Mouse (Mus musculus): ENCODE results near the gene Mlst8.
A peak's percentile ranks its signal among the peaks of the same experiment; 100 is the strongest.
"Not testable (repeated sequence)": the region's sequence is repeated elsewhere in the genome, so short reads cannot be mapped to it uniquely, and the experiment has no call there.

Gene Mlst8

DNA sequence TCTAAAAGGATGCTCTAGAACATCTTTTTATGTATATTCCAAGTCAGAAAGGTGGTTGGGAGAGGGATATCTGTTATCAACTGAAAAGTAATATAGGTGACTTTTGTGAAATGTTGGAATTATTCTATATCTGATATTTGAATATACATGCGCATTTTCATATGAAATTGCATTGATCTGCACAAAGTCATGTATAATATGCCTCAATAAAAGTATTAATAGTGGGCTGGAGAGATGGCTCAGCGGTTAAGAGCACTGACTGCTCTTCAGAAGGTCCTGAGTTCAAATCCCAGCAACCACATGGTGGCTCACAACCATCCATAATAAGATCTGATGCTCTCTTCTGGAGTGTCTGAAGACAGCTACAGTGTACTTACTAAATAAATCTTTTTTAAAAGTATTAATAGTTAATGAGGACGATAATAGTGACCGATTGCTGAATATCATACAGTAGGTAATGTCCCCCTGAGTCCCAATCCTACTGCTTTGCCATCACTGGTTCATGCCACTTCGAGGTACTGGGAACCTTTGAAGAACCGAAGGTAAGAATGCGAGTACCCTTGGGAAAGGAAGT is 9.5 kb downstream of the Mlst8 start:
- no peak for DNase-seq (ENCODE audit: low read depth, low spot score)

DNA sequence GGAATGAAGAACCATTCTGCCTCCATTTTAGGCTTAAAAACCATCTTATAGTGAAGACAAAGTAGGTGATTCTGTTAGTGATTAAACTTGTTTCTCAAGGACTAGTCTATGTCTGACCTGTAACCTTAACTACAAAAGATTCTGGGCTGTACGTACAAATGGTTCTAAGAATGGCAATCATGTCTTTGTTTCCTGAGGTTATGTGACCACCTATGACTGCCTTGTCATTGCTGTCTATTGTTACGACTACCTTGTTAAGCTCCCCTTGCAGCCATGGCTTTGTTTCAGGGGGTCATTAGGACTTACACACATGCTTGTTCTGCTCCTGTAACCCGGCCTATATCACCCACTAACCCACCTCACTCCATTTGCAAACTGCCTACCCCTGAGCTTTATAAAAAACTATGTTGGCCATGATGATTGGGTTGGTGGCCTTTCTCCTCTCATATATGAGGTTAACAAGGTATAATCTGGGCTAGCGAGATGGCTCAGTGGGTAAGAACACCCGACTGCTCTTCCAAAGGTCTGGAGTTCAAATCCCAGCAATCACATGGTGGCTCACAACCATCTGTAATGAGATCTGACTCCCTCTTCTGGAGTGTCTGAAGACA is 10.1 kb downstream of the Mlst8 start:
- no peak for DNase-seq (ENCODE audit: low read depth, low spot score)

DNA sequence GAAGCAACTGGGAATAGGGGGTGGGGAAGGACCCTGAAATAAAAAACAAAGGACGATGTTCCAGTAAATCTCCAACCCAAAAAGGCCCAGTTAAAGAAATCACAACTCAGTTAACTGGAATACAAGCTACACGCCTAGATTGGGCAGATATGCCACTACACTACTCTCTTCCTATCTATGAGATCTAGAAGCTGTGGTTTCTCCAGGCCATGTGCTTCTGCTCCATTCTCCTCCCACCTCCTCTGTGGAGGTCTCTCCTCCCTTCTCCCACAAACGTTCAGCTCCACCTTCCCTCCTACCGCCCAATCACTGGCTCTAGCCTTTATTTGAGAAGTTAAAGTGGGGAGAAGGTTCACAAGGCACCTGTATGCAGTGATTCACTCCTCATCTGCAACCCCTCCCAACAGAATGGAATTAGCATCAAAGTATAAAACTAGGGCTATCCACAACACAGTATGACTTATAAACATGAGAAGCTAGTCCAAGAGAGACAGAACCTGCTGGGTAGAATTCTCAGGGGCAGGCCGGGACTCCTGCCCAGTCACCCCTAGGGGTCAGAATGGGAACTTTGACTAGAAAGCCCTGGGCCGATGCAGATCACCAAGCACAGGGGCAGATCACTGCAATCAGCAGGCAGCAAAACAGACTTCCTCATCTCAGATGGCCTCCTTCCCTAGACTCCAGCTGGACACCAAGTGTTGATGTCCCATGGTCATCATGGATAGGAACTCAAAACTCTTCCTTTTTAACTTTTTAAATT is 15.3 kb downstream of the Mlst8 start:
- no peak for DNase-seq (ENCODE audit: low read depth, low spot score)

DNA sequence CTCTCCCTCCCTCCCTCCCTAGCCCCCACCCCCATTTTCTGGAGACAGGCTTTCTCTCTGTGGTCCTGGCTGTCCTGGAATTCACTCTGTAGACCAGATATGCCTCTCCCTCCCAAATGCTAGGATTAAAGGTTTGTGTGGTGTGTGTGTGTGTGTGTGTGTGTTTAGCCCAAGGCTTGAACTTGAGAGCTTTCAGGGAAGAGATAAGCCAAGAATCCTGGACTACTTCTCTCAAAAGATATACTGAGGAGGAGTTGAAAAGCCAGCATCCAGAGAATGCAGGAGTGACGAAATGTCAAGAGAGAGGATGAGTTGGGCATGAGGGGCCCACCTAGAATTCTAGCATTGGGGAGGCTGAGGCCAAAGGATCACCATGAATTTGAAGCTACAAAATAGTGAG is 15.9 kb downstream of the Mlst8 start:
- DNase-seq (ENCODE audit: low read depth, low spot score), result no peak

DNA sequence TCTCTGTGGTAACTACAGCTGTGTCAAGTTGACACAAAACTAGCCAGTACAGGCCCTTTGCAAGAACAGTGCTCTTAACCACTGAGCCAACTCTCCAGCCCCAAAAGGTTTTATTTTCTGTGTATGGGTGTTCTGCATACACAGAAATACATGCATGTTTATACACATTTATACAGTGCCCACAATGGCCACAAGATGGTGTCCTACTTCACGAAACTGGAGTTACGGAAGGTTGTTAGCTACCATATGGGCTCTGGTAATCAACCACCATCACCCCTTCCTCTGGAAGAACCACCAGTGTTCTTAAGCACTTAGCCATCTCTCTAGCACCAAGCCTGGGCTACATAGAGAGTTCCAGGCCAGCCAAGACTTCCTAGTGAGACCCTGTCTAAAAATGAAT is 17.3 kb downstream of the Mlst8 start:
- DNase-seq (ENCODE audit: low read depth, low spot score), result no peak

DNA sequence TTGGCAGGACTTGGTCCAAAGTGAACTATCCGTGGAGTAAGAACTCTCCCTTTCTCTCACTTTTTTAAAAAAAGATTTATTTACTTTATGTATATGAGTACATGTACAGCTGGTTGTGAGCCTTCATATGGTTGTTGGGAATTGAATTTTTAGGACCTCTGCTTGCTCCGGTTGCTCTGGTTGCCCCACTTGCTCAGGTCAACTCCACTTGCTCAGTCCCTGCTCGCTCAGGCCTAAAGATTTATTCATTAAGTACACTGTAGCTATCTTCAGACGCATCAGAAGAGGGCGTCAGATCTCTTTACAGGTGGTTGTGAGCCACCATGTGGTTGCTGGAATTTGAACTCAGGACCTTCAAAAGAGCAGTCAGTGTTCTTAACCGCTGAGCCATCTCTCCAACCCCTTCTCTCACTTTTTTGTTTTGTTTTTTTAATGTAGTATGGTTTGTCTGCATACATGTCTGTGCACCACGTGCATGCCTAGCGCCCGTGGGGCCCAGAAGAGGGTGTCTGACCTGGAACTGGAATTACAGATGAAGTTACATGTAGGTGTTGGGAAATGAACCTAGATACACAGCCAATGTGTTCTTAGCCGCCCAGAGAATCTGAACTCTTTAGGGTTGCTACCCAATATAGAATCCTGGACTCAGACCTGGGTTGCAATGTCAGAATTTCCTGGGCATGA is 23.2 kb downstream of the Mlst8 start:
- DNase-seq (ENCODE audit: low read depth, low spot score), result not testable (repeated sequence)

DNA sequence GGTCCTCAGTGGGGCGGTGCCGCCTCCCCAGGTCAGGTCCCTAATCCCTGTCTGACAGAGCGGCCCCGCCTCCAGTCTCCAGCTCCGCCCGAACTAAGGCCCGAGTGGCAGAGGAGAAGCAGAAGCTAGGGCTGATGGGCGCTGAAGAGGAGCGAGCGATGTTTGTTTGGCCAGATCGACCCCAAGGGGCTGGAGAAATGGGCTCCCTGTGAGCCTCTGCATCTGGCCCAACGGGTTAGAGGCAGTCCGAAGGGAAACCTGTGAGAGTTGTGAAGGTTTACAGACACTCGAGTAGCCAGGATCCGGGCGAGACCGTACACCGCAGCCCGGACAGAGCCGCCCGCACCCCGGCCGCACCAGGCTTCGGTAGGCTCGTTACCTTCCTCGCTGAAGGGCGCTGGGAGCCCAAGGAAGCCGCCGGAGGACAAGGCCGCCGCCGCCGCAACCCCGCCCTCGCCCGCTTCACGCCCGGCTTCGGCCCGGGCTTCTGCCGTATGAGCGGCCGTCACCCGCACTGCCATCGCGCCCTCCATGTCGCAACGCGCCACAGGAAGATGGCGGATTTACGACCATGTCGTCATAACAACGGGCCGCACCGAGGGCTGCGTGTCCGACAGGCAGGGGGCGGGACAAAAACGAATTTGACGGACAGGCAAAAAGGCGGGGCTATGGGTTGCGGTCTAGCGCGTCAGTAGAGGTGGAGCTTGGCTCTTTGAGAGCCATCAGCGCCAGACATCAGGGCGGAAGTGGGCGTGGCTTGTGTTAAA is 23.9 kb downstream of the Mlst8 start:
- DNase-seq (ENCODE audit: low read depth, low spot score), result peak; percentile 98

DNA sequence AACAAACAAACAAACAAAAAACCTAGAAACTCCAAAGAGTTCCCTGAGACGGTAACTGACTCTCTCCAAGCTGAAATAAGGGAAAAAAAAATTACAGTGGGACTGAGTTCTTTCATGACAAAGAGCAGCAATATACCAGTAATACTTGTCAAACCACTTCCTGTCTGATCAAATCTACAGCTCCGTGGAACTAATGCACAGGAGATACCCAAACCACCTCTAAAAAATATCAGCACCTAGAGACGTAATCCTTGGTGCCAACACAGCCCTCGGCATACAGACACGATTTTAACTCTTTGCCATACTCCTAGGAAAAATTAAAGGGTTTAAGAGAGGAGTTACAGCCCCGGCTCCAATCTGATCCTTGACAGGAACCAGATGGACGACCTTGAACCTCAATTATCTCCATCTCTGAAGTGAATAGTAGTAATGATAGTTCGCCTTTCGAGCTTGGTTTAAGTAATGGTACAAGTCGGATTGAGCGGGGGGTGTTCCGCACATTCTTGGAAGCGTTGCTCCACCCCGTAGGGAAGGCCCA is 24.6 kb downstream of the Mlst8 start:
- DNase-seq (ENCODE audit: low read depth, low spot score), result no peak

DNA sequence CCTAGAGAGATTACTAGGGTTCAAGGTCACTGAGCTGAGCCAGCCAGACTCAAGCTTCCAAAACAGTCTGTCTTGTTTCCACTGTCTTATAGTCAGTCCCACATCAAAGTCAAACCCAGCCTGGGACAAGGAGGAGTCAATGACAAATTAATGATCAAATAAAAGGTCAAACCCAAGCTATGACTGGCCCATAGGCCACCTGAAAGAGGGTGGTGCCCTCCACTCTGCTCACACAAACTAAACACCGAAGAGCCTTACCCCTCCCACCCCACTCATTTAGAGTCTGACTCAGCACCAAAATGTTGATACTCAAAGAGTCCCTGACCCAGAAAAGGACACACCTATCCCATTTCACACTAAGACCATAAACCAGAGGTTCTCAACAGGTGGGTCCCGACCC is 25.5 kb downstream of the Mlst8 start:
- DNase-seq (ENCODE audit: low read depth, low spot score), result no peak

DNA sequence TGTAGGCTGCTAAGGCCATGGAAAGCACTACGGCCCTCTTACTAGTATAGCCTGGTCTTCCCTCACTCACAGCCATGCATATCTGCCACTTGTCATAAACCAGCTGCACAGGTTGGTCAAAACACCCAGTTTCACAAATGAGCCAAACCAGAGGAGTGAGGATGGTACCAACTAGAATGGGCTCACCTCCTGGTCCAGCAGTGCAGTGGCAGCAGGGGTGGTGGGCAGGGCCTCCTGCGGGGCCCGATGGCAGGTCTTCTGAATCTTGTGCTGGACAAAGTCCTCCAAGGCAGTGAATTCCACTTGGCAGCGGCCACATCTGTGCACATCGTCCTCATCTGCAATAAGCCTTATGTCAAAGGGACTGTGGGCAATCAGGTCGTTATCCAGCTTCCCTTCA is 27.7 kb downstream of the Mlst8 start:
- no peak for DNase-seq (ENCODE audit: low read depth, low spot score)

DNA sequence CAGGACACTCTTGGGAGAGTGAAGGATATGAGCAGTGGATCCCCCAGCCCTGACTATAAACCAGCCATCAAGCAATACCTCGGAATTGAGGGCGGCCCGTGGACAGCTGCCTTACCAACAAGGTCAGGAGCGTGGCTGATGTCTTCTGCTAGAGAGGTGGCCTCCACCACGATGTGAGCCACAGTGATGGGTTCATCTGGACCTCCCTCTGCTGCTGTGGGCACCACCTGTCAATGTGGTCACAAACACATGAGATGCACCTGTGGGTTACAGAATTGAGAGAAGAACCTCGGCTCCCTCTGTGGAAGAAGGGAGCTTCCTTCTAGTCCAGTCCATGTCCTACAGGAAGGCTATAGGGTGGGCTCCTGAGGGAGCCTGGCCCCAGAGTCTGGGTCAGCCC is 29.4 kb downstream of the Mlst8 start:
- DNase-seq (ENCODE audit: low read depth, low spot score), result no peak

DNA sequence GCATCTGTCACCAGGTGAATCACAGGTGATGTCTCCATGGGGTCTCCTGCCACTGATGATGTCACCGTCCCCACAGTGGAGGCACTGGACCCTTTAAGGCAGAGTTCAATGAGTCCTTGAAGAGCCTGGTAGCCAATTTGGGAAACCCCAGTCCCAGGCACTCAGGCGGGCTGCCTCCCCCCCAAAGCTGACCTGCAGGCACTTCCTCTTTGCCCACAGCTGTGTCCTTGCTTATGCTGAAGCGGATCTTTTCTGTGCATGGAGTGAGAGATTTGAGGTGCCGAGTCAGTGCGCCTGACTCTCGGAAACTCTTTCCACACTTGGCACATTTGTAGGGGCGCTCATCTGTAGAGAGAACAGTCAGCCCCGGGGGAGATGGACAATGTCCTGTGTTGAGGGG is 32.3 kb downstream of the Mlst8 start:
- DNase-seq (ENCODE audit: low read depth, low spot score), result no peak

DNA sequence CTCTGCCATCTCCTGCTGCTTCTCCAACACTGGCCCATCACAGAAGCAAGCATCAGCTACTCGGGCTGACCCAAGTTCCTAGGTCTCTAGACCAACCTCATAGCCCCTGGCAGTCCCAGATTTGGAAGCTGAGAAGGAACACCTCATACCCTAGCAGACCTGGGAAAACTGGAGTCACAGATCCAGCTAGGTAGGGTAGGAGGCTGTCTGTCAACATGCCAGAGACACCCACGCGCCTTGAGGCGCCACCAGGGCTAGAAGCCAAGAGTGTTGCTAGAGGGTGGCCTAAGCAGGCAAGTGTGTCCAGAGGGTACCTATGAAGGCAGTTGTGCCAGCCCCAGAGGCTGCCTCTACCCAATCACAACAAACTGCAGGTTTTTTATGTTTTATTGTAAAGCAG is 35.5 kb downstream of the Mlst8 start:
- no peak for DNase-seq (ENCODE audit: low read depth, low spot score)

DNA sequence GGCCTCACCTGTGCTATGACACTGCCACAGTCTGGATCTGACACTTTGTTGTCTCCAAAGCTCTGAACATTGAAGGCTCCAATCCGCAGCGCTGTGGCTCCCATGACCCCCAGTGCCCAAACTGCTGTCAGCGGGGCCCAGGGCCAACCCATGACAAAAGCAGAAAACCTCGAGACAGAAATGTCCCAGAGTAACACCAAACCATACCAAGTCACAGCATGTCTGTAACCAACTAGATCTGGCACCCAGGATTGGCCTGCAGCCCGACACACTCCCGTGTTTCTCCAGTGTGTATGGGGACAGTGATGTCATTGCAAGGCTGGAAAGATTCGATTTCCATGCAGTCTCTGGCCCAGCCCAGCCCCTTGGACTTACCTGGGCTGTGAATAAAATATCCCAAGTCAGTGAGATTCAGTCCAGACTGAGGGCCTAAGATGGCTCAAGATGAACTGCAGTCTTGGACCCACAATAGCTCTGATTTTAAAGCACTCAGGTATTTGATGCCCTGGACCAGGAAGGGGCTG is 36.2 kb downstream of the Mlst8 start, which contains the start of gene Dnase1l2:
Gene Dnase1l2 (minus strand): TSS at position 474 of the 524 bp plus-strand sequence.
- DNase-seq (ENCODE audit: low read depth, low spot score), result no peak

DNA sequence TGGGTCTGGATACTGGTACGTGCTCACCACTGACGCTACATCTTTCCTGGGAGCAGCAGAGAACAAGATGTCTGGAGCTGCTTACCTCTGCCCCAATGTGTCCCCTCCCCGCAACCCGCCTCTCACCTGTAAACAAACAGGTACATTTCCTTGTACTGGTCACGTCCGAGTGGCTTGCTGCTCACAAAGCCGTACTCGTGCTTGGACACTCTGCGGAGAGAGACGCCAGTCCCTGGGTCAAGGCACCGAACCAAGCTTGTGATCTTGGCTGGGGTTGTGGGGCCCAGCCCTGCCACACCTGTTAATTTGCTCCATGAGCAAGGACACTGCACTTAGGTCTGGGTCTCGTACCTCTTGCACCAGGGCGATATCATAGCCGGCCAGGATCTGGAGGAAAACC is 36.8 kb downstream of the Mlst8 start:
- DNase-seq (ENCODE audit: low read depth, low spot score), result no peak

DNA sequence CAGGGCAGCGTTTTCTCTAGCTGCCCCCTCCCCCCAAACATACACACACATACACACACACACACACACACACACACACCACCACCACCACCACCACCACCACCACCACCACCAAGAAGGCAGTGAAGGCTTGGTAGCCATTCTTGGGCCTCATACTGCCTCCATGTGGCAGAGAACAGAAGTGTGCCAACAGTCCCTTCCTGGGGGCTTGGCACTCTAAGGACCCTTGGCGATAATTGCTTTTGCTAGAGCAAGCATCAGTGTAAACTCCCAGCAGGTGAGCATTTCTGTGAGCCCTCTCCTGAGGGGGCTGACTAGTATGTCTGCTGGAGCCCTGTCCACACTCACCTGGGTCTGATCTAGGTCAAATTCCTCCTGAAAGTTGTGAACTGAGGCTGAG is 37.7 kb downstream of the Mlst8 start:
- DNase-seq (ENCODE audit: low read depth, low spot score), result no peak

DNA sequence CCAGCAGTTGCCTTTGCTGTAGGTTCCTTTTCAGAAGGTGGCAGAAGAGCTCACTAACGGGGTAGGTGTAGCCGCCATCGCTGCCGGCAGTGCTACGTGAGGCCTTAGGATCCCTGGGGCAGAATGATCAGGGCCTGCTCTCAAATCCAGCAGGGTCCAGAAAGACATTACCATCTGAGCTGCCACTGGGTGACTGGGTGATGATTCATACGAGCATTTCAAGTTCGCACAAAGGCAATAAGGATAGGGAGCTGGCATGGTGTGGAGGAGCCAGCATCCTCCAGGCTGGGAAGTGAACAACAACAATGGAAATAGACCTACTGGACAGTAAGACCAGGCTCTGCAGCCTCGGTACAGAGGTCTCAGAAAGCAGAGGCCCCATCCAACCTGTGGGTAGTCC is 38.5 kb downstream of the Mlst8 start:
- DNase-seq (ENCODE audit: low read depth, low spot score), result no peak

DNA sequence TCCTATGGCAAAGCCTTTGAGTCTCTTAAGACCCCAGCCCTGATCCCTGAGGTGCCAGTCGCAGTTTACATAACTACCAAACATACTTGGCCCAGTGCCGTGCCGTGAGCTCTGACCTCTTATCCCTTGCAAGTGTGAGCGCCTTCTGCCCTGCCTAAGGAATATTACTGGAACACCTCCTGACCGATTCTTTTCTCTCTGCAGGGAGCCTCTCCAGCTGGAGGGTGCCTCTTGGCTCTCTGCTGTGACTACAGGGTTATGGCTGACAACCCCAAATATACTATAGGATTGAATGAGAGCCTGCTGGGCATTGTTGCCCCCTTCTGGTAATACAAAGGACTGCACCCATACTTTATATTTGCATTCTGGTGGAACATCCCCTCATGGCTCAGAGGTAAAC is 41.9 kb downstream of the Mlst8 start:
- DNase-seq (ENCODE audit: low read depth, low spot score), result no peak

DNA sequence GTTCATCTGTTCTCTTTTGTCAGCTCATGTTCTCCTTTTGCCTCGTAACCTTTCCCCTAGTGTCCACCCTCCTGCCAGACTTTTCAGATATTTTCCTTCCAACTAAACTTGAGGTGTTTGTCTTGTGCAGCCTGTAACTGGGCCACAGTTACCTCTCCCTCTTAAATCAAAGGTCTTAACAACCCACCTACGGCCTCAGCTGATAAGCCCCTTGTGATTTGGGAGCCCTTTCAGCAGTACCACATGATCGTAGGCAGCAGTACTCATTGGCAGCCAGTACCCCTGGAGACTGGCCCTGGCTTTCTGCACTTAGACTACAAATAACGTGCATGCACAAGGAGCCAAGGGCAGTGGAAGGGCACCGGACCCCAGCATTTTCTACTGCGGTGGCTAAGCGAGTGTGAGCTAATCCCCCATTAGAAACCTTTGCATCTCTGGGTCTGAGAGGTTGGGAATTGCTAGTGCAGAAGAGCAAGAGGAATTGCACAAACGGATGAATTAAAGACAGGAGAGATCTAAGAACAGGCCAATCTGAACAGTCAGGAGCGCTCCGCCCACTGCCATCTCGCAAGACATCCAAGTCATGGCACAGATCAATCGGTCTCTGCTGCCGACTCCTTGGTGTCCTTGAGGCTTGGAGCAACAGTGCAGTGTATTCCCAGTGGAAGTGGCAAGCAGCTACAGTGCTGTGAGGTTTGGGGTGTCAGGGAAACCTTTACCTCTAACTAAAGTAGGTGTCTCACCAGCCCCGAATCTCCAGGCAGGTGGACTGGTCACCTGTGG is 49.5 kb downstream of the Mlst8 start:
- no peak for DNase-seq (ENCODE audit: low read depth, low spot score)

DNA sequence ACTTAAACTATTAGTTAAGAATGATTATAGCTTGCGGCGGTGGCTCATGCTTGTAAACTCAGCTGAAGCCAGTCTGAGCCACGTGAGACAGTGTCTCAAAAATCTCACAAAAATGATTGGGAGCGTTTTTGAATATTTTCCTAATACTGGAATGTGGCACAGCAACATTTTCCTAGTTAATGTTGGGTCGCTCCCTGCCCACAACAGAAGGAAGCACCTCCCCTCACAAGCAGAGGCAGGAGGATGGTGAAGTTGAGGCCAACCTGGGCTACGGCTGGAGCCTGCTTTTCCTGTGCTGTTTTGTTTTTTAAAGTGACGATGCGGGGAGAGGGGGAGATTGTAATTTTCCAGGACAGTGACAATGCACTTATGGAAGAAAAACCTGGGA is 51.7 kb downstream of the Mlst8 start:
- no peak for DNase-seq (ENCODE audit: low read depth, low spot score)
